Mouse (Mus musculus) Patski (cell line): ENCODE measurements around the gene Ogdh. TPM values are rescaled to one million over a fixed set of nuclear protein-coding genes. Genes with fewer than 3 reads are reported as not detected.

Source experiments
- ATAC-seq: fragments of 100-300 bp; one replicate; pipeline ENCODE4 v1.8.0; 2021
- CTCF ChIA-PET: fragments of 350-600 bp; sonication (Branson Sonifier 250); formaldehyde crosslinking; loops from one replicate; lab custom pipeline; 2022; ENCODE audit warnings: inconsistent platforms; lab: Charles Lee
- POLR2A ChIA-PET: fragments of 350-600 bp; sonication (Branson Sonifier 250); formaldehyde crosslinking; loops from one replicate; lab custom pipeline; 2022; ENCODE audit warnings: antibody characterized with exemption, inconsistent platforms; lab: Charles Lee
- DNase-seq: peaks from one replicate; pipeline ENCODE4 v3.0.0-alpha.2; 2011; ENCODE audit warnings: low read depth, low spot score
- H3K27me3 ChIP-seq: fragments of 371-371 bp; one replicate; pipeline ENCODE4 v1.5.1; 2021
- CTCF ChIP-seq: fragments of 100-300 bp; IDR thresholded peaks from one replicate; pipeline ENCODE4 v1.5.1; 2021
- in situ Hi-C: fragments of 300-500 bp; cut with MboI; formaldehyde crosslinking; loops from 3 replicates; pipeline ENCODE4 v1.11.1; 2018; ENCODE audit warnings: low pct_unique_long_range_greater_than_20kb, mixed read lengths
- polyA plus RNA-seq: library from polyadenylated mRNA; unstranded; gene quantifications from one replicate; pipeline ENCODE4 v1.2.3, GENCODE M21; 2021

Ogdh gene
- polyA plus RNA-seq, 1 experiment from 2014 or later, result 190 TPM

- CTCF ChIA-PET, result interaction anchor here (0.6 to 3.8 kb wide), 4 partner anchors 8 to 21 kb away, joined by 4 to 32 read pairs (median 4); no protein-coding TSS in a partner anchor
- peak; percentile 61 for ATAC-seq
- DNase-seq, result no peak
- TF ChIP-seq CTCF, result no peak
- POLR2A ChIA-PET, result interaction anchor here (0.5 to 2.7 kb wide), 2 partner anchors 9 to 851 kb away, joined by 3 to 8 read pairs; no protein-coding TSS in a partner anchor
- no peaks in the 10 kb centered on the region for H3K27me3 ChIP-seq
- in situ Hi-C loops, result no loop called here
These were observed 111.4 kb downstream of the Ogdh start for GRCm38 (mm10) chr11:6402515-6403510.

- no peak for TF ChIP-seq CTCF
- ChIA-PET CTCF (no interaction called here), POLR2A (no interaction called here)
- DNase-seq, result no peak
- in situ Hi-C loops, result no loop called here
- ATAC-seq, result no peak
- no peaks in the 10 kb centered on the region for H3K27me3 ChIP-seq
These were observed 112.5 kb downstream of the Ogdh start for GRCm38 (mm10) chr11:6403830-6404405.

- ChIA-PET CTCF (interaction anchor here (2.0 kb wide), 1 partner anchor 10 kb away, joined by 6 read pairs; the partner anchor contains the start of gene Ppia), POLR2A (no interaction called here)
- ATAC-seq (no peak), DNase-seq (no peak)
- no peaks in the 10 kb centered on the region for H3K27me3 ChIP-seq
- TF ChIP-seq CTCF, result no peak
- in situ Hi-C loops, result no loop called here
These were observed 113.5 kb downstream of the Ogdh start for GRCm38 (mm10) chr11:6404699-6405566.

DNA sequence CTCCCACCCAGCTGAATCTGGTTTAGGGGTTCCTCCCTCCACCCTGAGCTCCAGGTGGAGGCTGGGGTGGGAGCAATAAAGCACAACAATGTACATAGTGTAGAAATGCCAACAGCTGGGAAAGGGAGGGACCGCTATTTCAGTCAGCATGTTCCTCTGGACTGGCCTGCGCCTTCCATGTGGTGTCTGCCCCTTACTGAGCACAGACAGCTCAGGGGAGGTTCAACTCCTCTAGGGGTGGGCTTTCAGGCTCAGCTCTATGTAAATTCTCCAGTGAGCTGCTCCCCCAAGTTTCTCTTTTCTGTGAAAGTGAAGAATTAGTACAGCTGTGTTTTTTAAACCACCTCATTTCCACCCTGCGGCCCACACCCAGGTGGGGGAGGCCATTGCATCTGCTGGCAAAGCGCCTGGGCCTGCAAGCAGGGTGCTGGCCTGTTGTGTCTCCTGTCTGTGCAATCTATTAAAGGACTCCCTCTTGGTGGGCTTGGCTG is 114.2 kb downstream of the Ogdh start:
- DNase-seq (no peak), ATAC-seq (no peak)
- H3K27me3 ChIP-seq, result no peaks in the 10 kb centered on the region
- ChIA-PET POLR2A (interaction anchor here (1.1 to 1.7 kb wide), 2 partner anchors 9 kb away, joined by 3 to 4 read pairs; partner anchors contain the start of gene Ppia), CTCF (interaction anchor here (2.0 kb wide), 1 partner anchor 9 kb away, joined by 6 read pairs; the partner anchor contains the start of gene Ppia)
- in situ Hi-C loops, result no loop called here
- no peak for TF ChIP-seq CTCF

Other genes with a start within 250 kb of the Ogdh start
- gene Camk2b, start 225.3 kb upstream of the Ogdh start, polyA plus RNA-seq, result 9.6 TPM
- 0.33 TPM for gene A730071L15Rik, start 91.6 kb upstream of the Ogdh start, polyA plus RNA-seq
- gene Nudcd3, start 91.2 kb upstream of the Ogdh start, polyA plus RNA-seq, result 48.9 TPM
- 0.24 TPM for gene Npc1l1, start 61.5 kb upstream of the Ogdh start, polyA plus RNA-seq
- gene Ddx56, start 23.9 kb upstream of the Ogdh start, polyA plus RNA-seq, result 51.4 TPM
- 163 TPM for gene Tmed4, start 16.8 kb upstream of the Ogdh start, polyA plus RNA-seq
- gene Zmiz2, start 97.4 kb downstream of the Ogdh start, polyA plus RNA-seq, result 46.9 TPM
- gene Ppia, start 123.8 kb downstream of the Ogdh start, polyA plus RNA-seq, result 3,491 TPM
- gene H2afv, start 152.8 kb downstream of the Ogdh start, polyA plus RNA-seq, result 147 TPM
- gene Purb, start 184.3 kb downstream of the Ogdh start, polyA plus RNA-seq, result 49.1 TPM
- gene Myo1g, start 229.3 kb downstream of the Ogdh start, polyA plus RNA-seq, result 0.06 TPM